Mouse (Mus musculus) bone marrow, adult 2 months (tissue): ENCODE measurements around the gene Ttc7b. TPM values are rescaled to one million over a fixed set of nuclear protein-coding genes. Genes with fewer than 3 reads are reported as not detected.

Source experiments
- H3K27ac ChIP-seq: fragments of 200-500 bp; 2 replicates; pipeline ENCODE4 v1.5.1; 2012; ENCODE audit warnings: low read depth, mild to moderate bottlenecking, control low read depth, inconsistent platforms, low read length; ENCODE audit not compliant: control insufficient read depth, poor library complexity, insufficient read depth
- H3K4me1 ChIP-seq: fragments of 200-500 bp; 2 replicates; pipeline ENCODE4 v1.6.1; 2011; ENCODE audit warnings: low read length; ENCODE audit not compliant: control insufficient read depth, insufficient read depth
- H3K4me3 ChIP-seq: fragments of 200-500 bp; replicated peaks from 2 replicates; pipeline ENCODE3; 2011; ENCODE audit warnings: mild to moderate bottlenecking, low read depth, low read length, control low read depth; ENCODE audit not compliant: control insufficient read depth
- CTCF ChIP-seq: fragments of 200-500 bp; IDR thresholded peaks from 2 replicates; pipeline ENCODE4 v1.5.1; 2011; ENCODE audit warnings: low read length, control low read depth; ENCODE audit not compliant: control insufficient read depth, insufficient read depth
- POLR2A ChIP-seq: fragments of 200-500 bp; IDR thresholded peaks from 2 replicates; pipeline ENCODE4 v1.6.1; 2011; ENCODE audit warnings: low read depth, mild to moderate bottlenecking, control low read depth, low read length, borderline replicate concordance; ENCODE audit not compliant: control insufficient read depth
- WGBS: fragments of 180-500 bp; shearing (Covaris S2); methylation state at CpG from one replicate; pipeline ENCODE4 v1.1.7; 2018; 5-methylcytosine and 5-hydroxymethylcytosine counted together
- polyA plus RNA-seq: library from polyadenylated mRNA; stranded (reverse); fragments of >200 nt; gene quantifications from 2 replicates; pipeline ENCODE4 v1.2.4, GENCODE M21; 2011; ENCODE audit warnings: low replicate concordance; ENCODE audit not compliant: missing spikeins, insufficient read depth, insufficient read length

The Ttc7b gene
- polyA plus RNA-seq, 1 experiment = 26.5 TPM

DNA sequence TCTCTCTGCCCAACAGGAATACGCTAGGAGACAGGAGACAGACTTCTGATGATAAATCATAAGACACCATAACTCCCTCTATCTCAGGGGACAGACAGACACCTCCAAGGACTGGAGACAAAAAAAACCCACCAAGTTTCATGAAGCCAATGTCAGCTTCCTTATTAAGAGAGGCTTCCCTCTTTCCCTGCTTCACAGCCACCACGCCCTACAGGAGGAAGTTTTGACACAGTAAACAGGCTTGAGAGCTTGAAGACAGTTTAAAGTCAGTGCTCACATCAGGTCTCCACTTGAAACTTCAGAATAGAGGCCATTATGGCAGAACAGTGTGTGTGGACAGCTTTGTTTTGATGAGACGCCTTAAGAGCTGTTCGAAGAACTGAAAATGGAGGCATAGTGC lies 200.9 kb downstream of the Ttc7b start:
- TF ChIP-seq POLR2A (no peak), CTCF (no peak)
- WGBS = 67% methylated on average over 4 of the region's 4 CpGs
- peak overlapping the region; percentile 59 for H3K27ac ChIP-seq

DNA sequence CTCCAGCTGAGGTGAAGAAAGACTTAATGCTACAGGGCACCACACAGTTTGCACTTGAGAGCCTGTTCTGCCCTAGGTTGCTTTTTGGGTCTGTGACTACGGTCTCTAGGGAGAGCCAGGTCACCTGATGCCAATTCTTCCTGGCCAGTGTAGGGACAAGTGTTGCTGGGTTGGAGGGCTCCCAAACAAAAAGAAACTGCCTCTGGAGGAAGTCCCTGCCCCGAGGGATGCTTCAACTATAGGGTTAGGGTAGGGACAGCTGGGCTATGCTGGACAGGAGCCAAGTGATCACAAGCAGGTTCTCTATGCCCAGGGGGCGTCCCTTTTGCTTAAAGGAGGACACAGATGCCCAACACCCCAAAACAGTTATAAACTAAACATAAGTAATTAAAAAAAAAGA lies 202.7 kb downstream of the Ttc7b start:
- Histone ChIP-seq H3K27ac (peak overlapping the region; percentile 41; the same call in 1 of the 2 replicates), H3K4me3 (no peak overlapping the region), H3K4me1 (peaks cover 9% of the 10 kb centered on the region)
- TF ChIP-seq CTCF = no peak
- no peak for TF ChIP-seq POLR2A
- WGBS = 38% methylated on average over 3 of the region's 3 CpGs

More for the DNA sequence above, 200.9 kb downstream of the Ttc7b start:
- H3K4me1 ChIP-seq = peaks cover 9% of the 10 kb centered on the region
- H3K4me3 ChIP-seq = no peak overlapping the region

DNA sequence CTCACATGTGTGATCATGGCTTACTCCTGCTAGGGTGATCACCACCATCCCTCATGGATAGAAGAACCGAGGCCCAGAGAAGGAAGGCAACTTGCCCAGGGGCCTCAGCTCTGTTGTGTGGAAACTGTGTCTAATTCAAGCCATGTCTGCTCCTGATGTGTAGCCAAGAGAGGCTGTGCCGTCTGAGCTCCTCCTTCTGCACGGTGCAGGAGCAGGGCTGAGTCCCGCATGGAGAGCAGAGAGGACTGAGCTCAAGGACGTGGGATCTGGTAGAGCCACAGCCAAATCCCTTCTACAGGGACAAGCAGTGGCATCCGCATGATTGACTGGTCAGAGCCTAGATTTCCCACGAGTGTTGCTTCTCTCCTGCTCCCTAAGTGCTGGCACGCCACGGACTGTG lies 204.5 kb downstream of the Ttc7b start:
- 0 out of 2 replicates have a peak, but pooled peaks have one; percentile 15 for TF ChIP-seq POLR2A
- TF ChIP-seq CTCF = no peak
- WGBS = 85% methylated on average over 9 of the region's 9 CpGs
- no peak overlapping the region for H3K27ac ChIP-seq
- no peak overlapping the region for H3K4me3 ChIP-seq
- H3K4me1 ChIP-seq = peaks cover 9% of the 10 kb centered on the region

DNA sequence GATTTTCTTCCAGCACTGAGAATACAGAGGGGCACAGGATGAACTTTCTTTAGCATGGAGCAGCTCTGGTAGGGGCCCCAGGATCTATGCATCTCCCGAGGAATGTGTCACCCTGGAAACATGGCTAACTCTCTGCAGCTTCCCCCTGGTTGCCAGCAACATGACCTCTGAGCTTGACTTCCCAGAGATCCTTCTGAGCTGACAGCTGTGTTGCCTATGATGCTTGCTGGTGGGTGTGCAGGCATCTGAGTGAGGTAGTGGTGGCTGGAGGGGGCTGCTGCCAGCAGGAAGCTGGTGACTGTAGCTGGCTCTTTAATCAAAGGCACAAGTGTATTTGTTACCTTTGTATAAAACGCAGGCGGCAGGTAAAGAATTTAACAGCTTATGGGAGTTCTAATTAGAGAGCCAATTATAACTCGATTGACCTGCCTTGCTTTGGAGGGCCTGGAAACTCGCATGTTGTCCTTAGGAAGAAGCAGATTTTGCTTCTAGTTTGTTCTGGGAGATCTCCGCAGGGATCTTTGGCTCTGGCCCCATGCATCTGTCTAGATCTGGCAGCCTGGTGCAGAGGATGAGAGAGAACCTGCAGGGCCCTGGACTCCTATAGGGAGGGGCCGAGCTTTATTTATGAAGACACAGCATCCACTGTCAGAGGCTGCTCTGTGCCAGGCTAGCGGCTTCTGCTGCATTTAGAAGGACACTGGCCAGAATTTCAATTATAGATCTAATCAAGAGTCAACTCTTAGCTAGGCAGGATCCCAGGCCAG lies 205.3 kb downstream of the Ttc7b start:
- 79% methylated on average over 8 of the region's 8 CpGs for WGBS
- Histone ChIP-seq H3K27ac (no peak overlapping the region), H3K4me1 (peaks cover 8% of the 10 kb centered on the region), H3K4me3 (no peak overlapping the region)
- TF ChIP-seq CTCF (no peak), POLR2A (no peak)

DNA sequence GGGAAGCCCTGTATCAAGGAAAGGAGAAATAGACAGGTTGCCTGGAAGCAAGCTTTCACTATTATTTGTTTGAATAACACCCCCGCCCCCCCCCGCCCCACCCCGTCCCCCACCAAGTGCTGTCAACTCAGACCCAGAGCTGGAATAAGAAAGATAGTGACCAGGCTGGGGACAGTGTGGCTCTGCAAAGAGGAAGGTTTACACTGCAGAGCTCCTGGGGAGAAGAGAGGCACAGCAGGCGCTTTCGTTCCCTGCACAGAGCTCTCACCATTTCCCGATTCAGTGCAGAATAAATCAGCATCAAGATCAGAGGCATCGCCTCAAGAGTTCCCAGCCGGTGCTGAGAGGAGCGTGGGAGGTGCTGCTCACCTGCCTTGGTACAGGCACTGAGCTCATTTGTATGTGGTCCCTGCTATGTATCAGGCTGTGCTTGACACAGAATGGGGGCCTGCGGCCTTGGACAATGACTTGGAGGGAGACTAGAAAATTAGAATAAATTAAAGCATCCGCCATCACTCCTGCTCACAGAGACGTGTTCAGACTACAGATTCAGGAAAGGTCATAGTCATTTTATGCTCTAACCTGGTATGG lies 206.7 kb downstream of the Ttc7b start:
- 69% methylated on average over 12 of the region's 12 CpGs for WGBS
- no peaks in the 10 kb centered on the region for H3K4me1 ChIP-seq
- H3K4me3 ChIP-seq = no peak overlapping the region
- no peak for TF ChIP-seq POLR2A
- TF ChIP-seq CTCF = no peak
- no peak overlapping the region for H3K27ac ChIP-seq

DNA sequence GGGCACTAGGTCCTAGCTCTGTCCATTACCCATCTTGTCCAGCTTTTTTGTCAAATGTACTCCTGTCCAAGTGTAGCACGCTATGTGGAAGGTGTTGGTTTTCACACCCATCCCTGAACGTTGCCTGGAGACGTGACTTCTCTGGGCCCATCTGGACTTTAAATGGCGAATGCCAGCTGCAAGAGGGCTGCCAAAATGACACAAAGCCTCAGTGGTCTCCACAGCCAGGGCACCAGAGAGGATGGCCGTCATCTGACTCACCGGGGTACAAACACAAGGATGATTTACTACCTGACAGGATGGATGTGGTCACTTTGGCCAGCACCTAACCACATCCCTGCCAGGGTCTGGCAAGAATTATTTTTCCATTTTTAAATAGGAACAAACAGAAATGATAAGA lies 207.4 kb downstream of the Ttc7b start:
- Histone ChIP-seq H3K4me1 (no peaks in the 10 kb centered on the region), H3K4me3 (no peak overlapping the region), H3K27ac (no peak overlapping the region)
- 40% methylated on average over 6 of the region's 6 CpGs for WGBS
- TF ChIP-seq POLR2A (no peak), CTCF (no peak)

DNA sequence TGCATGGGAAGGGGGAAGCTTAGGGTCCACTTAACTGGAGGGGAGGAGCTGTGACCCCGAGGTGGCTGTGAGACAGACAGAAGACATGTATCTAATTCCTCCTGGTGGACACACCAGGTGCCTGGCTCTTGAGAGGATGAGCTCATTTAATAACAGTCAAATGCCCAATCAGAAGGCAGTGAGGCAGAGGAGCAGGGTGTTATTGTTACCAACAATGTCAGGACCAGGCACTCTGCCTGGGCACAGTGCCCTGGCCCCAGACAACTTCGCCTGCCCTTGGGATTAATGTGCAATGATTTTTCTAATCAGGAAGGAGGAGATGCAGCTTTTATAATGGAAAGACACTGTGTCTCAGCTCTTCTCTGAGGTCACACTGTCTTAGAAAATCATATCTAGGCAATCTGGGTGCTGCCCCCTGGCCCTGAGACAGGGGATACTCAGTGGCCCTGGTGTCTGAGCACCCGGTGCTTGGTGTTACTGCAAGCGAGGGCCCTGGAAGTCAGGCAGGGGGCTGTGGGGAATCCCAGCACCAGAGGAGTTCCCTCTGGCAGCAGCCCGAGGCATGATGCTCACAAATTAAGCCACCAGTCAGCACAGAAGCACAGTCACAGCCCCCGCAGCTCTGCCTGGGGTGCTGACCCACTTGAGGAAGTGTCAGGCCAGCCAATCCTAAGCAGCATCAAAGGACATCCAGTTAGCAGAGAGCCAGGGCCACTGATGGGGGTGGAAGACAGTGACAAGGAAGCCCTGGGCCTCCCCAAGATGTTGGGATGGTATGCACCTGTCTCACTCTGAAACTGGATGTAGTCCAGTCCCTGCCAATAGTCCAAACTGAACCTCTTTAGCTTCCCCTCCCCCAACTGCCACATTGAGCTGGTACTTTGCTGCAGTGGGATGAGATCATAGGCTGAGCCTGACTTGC lies 209.9 kb downstream of the Ttc7b start:
- Histone ChIP-seq H3K4me3 (no peak overlapping the region), H3K27ac (no peak overlapping the region), H3K4me1 (no peaks in the 10 kb centered on the region)
- TF ChIP-seq POLR2A = no peak
- no peak for TF ChIP-seq CTCF
- WGBS = 72% methylated on average over 6 of the region's 6 CpGs

DNA sequence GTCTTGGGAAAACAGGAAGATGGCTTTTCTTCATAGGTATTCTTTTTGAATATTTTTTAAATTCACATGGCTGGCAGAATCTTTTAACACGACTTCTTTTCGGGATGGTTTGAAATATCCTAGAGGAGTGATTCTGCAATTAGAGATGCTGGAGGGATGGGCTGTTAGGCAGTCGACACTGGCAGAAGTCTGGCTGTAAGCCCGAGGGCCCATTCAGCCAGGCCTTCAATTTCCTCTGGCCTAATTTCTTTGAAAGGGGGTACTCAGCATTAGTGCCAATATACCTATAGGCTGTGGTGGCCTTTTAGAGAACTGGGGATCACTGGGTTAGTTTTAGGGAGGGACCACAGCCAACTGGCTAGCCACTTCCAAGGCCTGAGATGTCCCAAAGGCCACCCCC lies 211.4 kb downstream of the Ttc7b start:
- no peak overlapping the region for H3K4me3 ChIP-seq
- TF ChIP-seq POLR2A (no peak), CTCF (no peak)
- 77% methylated on average over 4 of the region's 4 CpGs for WGBS
- no peak overlapping the region for H3K27ac ChIP-seq
- no peaks in the 10 kb centered on the region for H3K4me1 ChIP-seq
